Mouse (Mus musculus): ENCODE measurements around the gene Syt1. TPM values are rescaled to one million over a fixed set of nuclear protein-coding genes. Genes with fewer than 3 reads are reported as not detected.
A peak's percentile ranks its signal among the peaks of the same experiment; 100 is the strongest.

The Syt1 gene
- polyA plus RNA-seq (2014; fragmentation: Nextera tagmentation; extraction: Ambion mirVana) = 1.5 and 2.1 TPM in 2 replicates

DNA sequence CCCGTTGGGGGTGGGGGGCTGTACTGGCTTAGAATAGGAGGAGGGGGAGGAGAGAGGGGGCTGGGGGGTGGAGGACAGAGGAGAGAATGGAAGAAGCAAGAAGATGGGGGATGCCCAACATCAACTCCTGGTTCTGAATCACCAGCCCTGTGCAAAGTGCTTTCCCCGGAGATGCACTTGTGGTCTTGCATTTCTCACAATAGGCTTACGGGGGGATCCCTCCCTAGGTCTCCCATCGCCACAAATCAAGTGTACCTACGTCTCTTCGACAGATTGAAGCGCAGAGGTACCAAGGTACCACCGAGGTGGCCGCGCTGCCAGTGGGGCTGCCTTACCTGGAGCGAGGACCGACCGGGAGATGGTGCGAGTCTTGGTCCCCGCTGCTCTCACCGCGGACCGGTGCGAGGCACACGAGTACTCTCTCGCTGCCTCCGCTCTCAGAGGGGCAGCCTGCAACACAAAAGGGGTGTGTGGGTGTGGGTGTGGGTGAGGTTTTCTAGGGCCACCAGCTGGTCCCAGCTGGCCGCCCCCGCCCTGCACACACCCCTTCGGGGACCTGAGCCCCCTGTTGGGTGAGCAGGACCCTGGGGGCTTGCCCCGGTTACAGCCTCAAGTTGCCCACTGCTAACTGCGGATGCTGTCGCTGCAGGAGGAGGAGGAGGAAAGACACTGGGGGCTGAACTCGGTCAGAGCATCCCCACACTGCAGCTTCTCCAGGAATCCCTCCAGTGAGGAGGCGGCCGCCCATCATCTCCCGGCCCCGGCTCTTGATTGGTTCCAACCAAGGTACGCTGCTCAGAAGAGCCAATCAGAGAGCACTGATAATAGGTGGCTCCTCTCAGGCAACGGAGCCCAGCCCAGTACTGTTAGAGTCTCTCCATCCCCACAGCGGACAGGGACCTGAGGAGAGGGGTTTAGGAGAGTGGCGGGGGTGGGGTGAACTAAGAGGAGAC lies at the start of gene Syt1:
TSS of gene Syt1 (minus strand) at position 742 of the 953 bp plus-strand sequence.
- Histone ChIP-seq H3K9me3 (replicated peaks; ENCODE audit: control insufficient read depth, low read length) (no peaks in the 10 kb centered on the region), H3K4me3 (ENCODE audit: low read depth, low read length) (peak within 1 kb of the TSS; percentile 46), H3K27me3 (ENCODE audit: control insufficient read depth, insufficient read depth, low read length) (peaks cover 6% of the 10 kb centered on the region), H3K36me3 (ENCODE audit: control insufficient read depth, insufficient read depth, low read length) (no peaks in the 10 kb centered on the region), H3K9ac (ENCODE audit: low read depth, low read length) (no peak within 1 kb of the TSS), H3K27ac (ENCODE audit: low read depth, low read length) (no peak within 1 kb of the TSS), H3K4me1 (ENCODE audit: control insufficient read depth, insufficient read depth, low read length) (no peaks in the 10 kb centered on the region), H3K4me2 (peak within 1 kb of the TSS; percentile 90)
- WGBS (ENCODE audit: insufficient replicate concordance) = 2% methylated on average over 37 of the region's 37 CpGs
- peak; percentile 94 for ATAC-seq (replicated peaks; ENCODE audit: insufficient number of reproducible peaks, low FRiP score, low TSS enrichment)

DNA sequence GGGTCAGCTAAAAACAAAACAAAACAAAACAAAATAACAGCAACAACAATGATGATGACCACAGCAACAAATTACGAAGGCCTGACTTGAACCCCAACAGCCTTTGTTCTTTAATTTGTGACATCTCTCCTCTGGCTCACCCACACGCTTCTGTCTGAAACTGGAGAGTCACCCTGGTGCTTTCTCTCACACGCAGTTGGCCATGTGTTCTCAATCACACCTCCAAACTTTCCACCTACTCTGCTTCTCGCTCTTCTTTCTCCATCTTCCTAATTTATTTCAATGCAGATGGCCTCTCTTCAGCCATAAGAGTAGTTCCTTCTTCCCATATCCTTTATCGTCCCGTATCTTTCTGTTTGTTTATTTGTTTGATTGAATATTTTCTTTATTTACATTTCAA lies 45.7 kb upstream of the Syt1 start:
- Histone ChIP-seq H3K4me1 (ENCODE audit: control insufficient read depth, insufficient read depth, low read length) (no peaks in the 10 kb centered on the region), H3K9me3 (replicated peaks; ENCODE audit: control insufficient read depth, low read length) (no peaks in the 10 kb centered on the region), H3K4me3 (ENCODE audit: low read depth, low read length) (no peak overlapping the region), H3K9ac (ENCODE audit: low read depth, low read length) (no peak overlapping the region), H3K4me2 (no peak overlapping the region), H3K27me3 (ENCODE audit: control insufficient read depth, insufficient read depth, low read length) (no peaks in the 10 kb centered on the region), H3K36me3 (ENCODE audit: control insufficient read depth, insufficient read depth, low read length) (no peaks in the 10 kb centered on the region), H3K27ac (ENCODE audit: low read depth, low read length) (no peak overlapping the region)
- 76% methylated on average over 6 of the region's 6 CpGs for WGBS (ENCODE audit: insufficient replicate concordance)
- no peak for ATAC-seq (replicated peaks; ENCODE audit: insufficient number of reproducible peaks, low FRiP score, low TSS enrichment)

GRCm38 (mm10) chr10:109047537-109047936 lies 36.8 kb upstream of the Syt1 start:
- ATAC-seq (replicated peaks; ENCODE audit: insufficient number of reproducible peaks, low FRiP score, low TSS enrichment) = no peak
- H3K4me1 ChIP-seq (ENCODE audit: control insufficient read depth, insufficient read depth, low read length) = no peaks in the 10 kb centered on the region

GRCm38 (mm10) chr10:109046988-109047387 lies 36.2 kb upstream of the Syt1 start:
- ATAC-seq (replicated peaks; ENCODE audit: insufficient number of reproducible peaks, low FRiP score, low TSS enrichment) = no peak
- 74% methylated on average over 2 of the region's 2 CpGs for WGBS (ENCODE audit: insufficient replicate concordance)

More at GRCm38 (mm10) chr10:109047537-109047936, 36.8 kb upstream of the Syt1 start:
- Histone ChIP-seq H3K27me3 (ENCODE audit: control insufficient read depth, insufficient read depth, low read length) (no peaks in the 10 kb centered on the region), H3K27ac (ENCODE audit: low read depth, low read length) (no peak overlapping the region), H3K4me2 (no peak overlapping the region), H3K9ac (ENCODE audit: low read depth, low read length) (no peak overlapping the region), H3K36me3 (ENCODE audit: control insufficient read depth, insufficient read depth, low read length) (no peaks in the 10 kb centered on the region), H3K4me3 (ENCODE audit: low read depth, low read length) (no peak overlapping the region), H3K9me3 (replicated peaks; ENCODE audit: control insufficient read depth, low read length) (no peaks in the 10 kb centered on the region)
- 67% methylated on average over 5 of the region's 5 CpGs for WGBS (ENCODE audit: insufficient replicate concordance)

DNA sequence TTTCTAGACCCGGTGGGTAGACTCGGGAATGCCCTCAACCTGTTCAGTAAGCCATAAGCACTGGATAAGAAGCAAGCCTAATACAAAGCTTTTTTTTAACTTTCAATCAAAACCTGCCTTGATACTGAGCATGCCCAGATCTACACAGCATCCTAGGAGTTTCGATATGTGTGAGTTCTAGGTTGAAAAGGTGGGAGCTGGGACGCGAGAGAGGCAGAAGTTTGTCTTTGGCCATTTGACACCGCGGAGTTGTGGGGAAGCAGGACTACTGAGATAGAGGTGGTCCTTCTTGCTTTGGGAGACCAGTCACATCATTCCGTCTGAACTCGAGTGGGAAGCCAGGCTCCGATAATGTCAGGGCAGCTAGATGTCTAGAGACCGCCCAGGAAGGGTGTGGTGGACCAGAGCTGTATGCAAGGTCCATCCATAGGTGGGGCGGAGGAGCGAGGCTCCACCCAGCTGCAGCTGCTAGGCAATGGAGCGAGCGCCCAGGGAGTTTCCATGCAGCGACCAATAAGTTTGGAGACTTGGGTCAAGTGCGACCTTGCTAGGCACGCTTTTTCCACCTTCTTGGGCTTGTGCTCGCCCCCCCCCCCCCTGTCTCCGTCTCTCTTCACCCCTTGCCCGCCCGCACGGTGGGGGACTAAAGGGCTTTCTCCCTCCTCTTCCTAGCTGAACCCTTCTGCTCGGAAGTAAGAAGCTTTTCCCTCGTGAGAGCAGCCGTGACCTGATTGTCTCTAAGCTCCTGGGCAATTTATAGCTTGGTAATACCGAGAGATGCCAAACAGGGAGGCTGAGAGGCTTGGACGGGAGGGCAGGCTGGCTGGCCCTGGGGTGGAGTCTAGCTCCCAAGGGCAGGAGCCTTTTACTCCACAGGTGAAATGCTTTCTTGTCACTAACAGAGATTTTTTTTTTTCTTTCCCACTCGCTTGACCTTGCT lies 714 bp upstream of the Syt1 start:
- peaks cover 6% of the 10 kb centered on the region for H3K27me3 ChIP-seq (ENCODE audit: control insufficient read depth, insufficient read depth, low read length)
- WGBS (ENCODE audit: insufficient replicate concordance) = under 1% methylated on average over 28 of the region's 29 CpGs
- no peak overlapping the region for H3K27ac ChIP-seq (ENCODE audit: low read depth, low read length)
- ATAC-seq (replicated peaks; ENCODE audit: insufficient number of reproducible peaks, low FRiP score, low TSS enrichment) = peak; percentile 56; the same call in 1 of the 2 replicates
- no peaks in the 10 kb centered on the region for H3K36me3 ChIP-seq (ENCODE audit: control insufficient read depth, insufficient read depth, low read length)
- no peak overlapping the region for H3K9ac ChIP-seq (ENCODE audit: low read depth, low read length)
- H3K4me3 ChIP-seq (ENCODE audit: low read depth, low read length) = peak overlapping the region; percentile 46
- H3K9me3 ChIP-seq (replicated peaks; ENCODE audit: control insufficient read depth, low read length) = no peaks in the 10 kb centered on the region
- peak overlapping the region; percentile 90 for H3K4me2 ChIP-seq
- H3K4me1 ChIP-seq (ENCODE audit: control insufficient read depth, insufficient read depth, low read length) = no peaks in the 10 kb centered on the region

More at GRCm38 (mm10) chr10:109046988-109047387, 36.2 kb upstream of the Syt1 start:
- H3K36me3 ChIP-seq (ENCODE audit: control insufficient read depth, insufficient read depth, low read length) = no peaks in the 10 kb centered on the region
- H3K9me3 ChIP-seq (replicated peaks; ENCODE audit: control insufficient read depth, low read length) = no peaks in the 10 kb centered on the region
- no peak overlapping the region for H3K27ac ChIP-seq (ENCODE audit: low read depth, low read length)
- no peak overlapping the region for H3K4me3 ChIP-seq (ENCODE audit: low read depth, low read length)
- no peaks in the 10 kb centered on the region for H3K4me1 ChIP-seq (ENCODE audit: control insufficient read depth, insufficient read depth, low read length)
- H3K27me3 ChIP-seq (ENCODE audit: control insufficient read depth, insufficient read depth, low read length) = no peaks in the 10 kb centered on the region
- H3K4me2 ChIP-seq = no peak overlapping the region
- no peak overlapping the region for H3K9ac ChIP-seq (ENCODE audit: low read depth, low read length)

DNA sequence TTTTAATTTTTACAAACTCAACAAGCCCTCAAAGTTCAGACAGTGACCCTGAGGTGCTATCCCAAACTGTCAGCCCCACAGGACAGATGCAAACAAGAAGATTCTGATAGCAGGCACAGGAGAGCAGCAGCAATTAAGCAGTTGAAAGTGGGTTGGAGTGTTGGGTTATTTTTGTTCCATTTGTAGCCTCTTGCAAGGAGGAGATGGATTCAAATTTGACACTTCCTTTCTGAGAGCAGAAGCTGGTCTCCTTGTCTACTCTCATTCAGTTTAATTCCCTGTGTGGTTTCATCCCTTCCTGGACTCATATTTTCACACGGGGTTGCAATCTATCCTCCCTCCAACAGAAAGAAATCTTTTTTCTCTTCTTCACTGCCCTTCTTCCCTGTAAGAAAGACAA lies 951 bp downstream of the Syt1 start:
- no peak for ATAC-seq (replicated peaks; ENCODE audit: insufficient number of reproducible peaks, low FRiP score, low TSS enrichment)
- WGBS (ENCODE audit: insufficient replicate concordance) = 6% methylated on average over 1 of the region's 1 CpGs
- Histone ChIP-seq H3K36me3 (ENCODE audit: control insufficient read depth, insufficient read depth, low read length) (no peaks in the 10 kb centered on the region), H3K27ac (ENCODE audit: low read depth, low read length) (no peak overlapping the region), H3K9me3 (replicated peaks; ENCODE audit: control insufficient read depth, low read length) (no peaks in the 10 kb centered on the region), H3K4me3 (ENCODE audit: low read depth, low read length) (no peak overlapping the region), H3K4me1 (ENCODE audit: control insufficient read depth, insufficient read depth, low read length) (no peaks in the 10 kb centered on the region), H3K4me2 (peak overlapping the region; percentile 90), H3K27me3 (ENCODE audit: control insufficient read depth, insufficient read depth, low read length) (peaks cover 6% of the 10 kb centered on the region), H3K9ac (ENCODE audit: low read depth, low read length) (no peak overlapping the region)

GRCm38 (mm10) chr10:109008456-109008855 lies 2.3 kb downstream of the Syt1 start:
- no peaks in the 10 kb centered on the region for H3K4me1 ChIP-seq (ENCODE audit: control insufficient read depth, insufficient read depth, low read length)
- no peak overlapping the region for H3K4me3 ChIP-seq (ENCODE audit: low read depth, low read length)
- peaks cover 6% of the 10 kb centered on the region for H3K27me3 ChIP-seq (ENCODE audit: control insufficient read depth, insufficient read depth, low read length)
- no peaks in the 10 kb centered on the region for H3K36me3 ChIP-seq (ENCODE audit: control insufficient read depth, insufficient read depth, low read length)
- no peak overlapping the region for H3K9ac ChIP-seq (ENCODE audit: low read depth, low read length)
- 86% methylated on average over 13 of the region's 13 CpGs for WGBS (ENCODE audit: insufficient replicate concordance)
- ATAC-seq (replicated peaks; ENCODE audit: insufficient number of reproducible peaks, low FRiP score, low TSS enrichment) = no peak
- no peak overlapping the region for H3K27ac ChIP-seq (ENCODE audit: low read depth, low read length)
- no peaks in the 10 kb centered on the region for H3K9me3 ChIP-seq (replicated peaks; ENCODE audit: control insufficient read depth, low read length)
- no peak overlapping the region for H3K4me2 ChIP-seq

DNA sequence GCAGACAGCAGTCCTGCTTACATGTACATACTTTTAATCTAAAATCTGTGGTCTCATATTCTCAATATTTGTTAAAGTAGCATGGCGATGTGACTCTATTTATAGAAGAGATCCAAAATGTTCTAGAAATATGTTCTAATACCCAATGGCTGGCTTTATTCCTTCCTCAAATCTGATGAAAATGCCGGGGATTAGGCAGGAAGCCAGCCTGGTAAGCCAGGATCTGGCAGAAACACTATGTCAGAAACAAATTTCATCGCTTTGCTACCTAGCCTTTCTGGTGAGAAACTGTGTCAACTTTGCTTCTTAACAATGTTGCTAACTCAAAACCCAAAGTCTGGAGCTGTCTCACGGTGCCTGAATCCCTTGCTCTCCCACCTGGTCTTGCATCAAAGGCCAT lies 7.3 kb downstream of the Syt1 start:
- no peak overlapping the region for H3K4me3 ChIP-seq (ENCODE audit: low read depth, low read length)
- ATAC-seq (replicated peaks; ENCODE audit: insufficient number of reproducible peaks, low FRiP score, low TSS enrichment) = no peak
- H3K9me3 ChIP-seq (replicated peaks; ENCODE audit: control insufficient read depth, low read length) = no peaks in the 10 kb centered on the region
- H3K27me3 ChIP-seq (ENCODE audit: control insufficient read depth, insufficient read depth, low read length) = no peaks in the 10 kb centered on the region
- no peak overlapping the region for H3K27ac ChIP-seq (ENCODE audit: low read depth, low read length)
- no peaks in the 10 kb centered on the region for H3K4me1 ChIP-seq (ENCODE audit: control insufficient read depth, insufficient read depth, low read length)
- 78% methylated on average over 4 of the region's 4 CpGs for WGBS (ENCODE audit: insufficient replicate concordance)
- no peaks in the 10 kb centered on the region for H3K36me3 ChIP-seq (ENCODE audit: control insufficient read depth, insufficient read depth, low read length)
- no peak overlapping the region for H3K4me2 ChIP-seq
- no peak overlapping the region for H3K9ac ChIP-seq (ENCODE audit: low read depth, low read length)

Measured in heart, embryonic 11.5 days (tissue).